Mouse (Mus musculus) ES-Bruce4 (cell line): ENCODE data around the gene Gstm1.

Experiments
- CTCF ChIP-seq: IDR thresholded peaks from one replicate; pipeline ENCODE4 v1.8.1; 2011; ENCODE audit warnings: low read depth, low read length
- EP300 ChIP-seq: IDR thresholded peaks from 2 replicates; pipeline ENCODE4 v1.6.1; 2011; ENCODE audit warnings: low read depth, low read length; ENCODE audit not compliant: insufficient read depth

GRCm38 (mm10) chr3:107983771-107984170 lies 34.0 kb downstream of the Gstm1 start:
- TF ChIP-seq EP300 = no peak
- no peak for TF ChIP-seq CTCF
